Mouse (Mus musculus): Measurements from ENCODE around the gene Metrn. TPM values are rescaled to one million over a fixed set of nuclear protein-coding genes. Genes with fewer than 3 reads are reported as not detected.
"Not testable (repeated sequence)": the region's sequence is repeated elsewhere in the genome, so short reads cannot be mapped to it uniquely, and the experiment has no call there.

Metrn gene
- total RNA-seq, 1 experiment from 2014 or later = 6.1 TPM

DNA sequence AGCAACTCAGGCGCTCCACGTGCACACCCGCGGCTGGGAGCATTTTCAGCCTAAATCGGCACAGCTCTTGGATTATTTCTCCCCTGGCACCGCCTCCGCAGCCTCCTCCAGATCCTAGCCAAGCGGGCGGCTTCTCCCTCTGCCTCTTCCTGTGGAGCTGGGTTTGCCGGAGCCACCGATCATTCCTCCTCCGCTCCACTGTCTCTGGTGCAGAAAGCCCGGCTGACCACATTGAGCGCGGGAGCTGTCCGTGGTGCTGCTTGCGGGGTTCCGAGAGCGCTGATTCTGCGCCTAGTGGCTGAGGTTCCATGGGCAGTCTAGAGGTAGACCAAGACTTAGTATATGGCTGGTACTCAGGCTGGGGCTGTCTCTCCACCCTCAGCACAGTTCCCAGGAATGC lies 16.5 kb upstream of the Metrn start:
- ATAC-seq (replicated peaks; ENCODE audit: insufficient number of reproducible peaks, low FRiP score, low TSS enrichment, poor library complexity, severe bottlenecking) = peak; percentile 78

DNA sequence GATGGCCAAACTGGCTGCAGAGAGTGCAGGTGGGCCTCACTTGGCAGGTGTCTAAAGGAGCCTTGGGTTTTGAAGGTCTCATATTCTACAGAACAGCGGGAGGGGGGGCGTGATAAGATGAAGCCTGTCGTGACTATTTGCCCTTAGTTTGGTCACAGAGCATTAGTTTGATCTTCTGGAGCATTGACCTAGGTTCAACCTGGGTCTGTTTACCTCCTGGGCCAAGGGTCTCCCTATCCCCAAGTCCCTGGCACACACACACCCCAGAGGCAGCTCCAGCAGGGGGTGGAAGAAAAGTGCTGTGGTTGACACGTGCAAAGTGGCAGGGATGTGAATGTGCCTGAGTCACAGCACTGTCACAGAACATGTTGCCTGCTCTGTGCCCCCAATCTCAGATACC lies 14.0 kb upstream of the Metrn start:
- ATAC-seq (replicated peaks; ENCODE audit: insufficient number of reproducible peaks, low FRiP score, low TSS enrichment, poor library complexity, severe bottlenecking) = no peak

GRCm38 (mm10) chr17:25809606-25810340 lies 12.8 kb upstream of the Metrn start:
- no peak for ATAC-seq (replicated peaks; ENCODE audit: insufficient number of reproducible peaks, low FRiP score, low TSS enrichment, poor library complexity, severe bottlenecking)

- no peak for ATAC-seq (replicated peaks; ENCODE audit: insufficient number of reproducible peaks, low FRiP score, low TSS enrichment, poor library complexity, severe bottlenecking)
Observed at GRCm38 (mm10) chr17:25808789-25809605, 12.1 kb upstream of the Metrn start, which contains the start of gene Fbxl16. Fbxl16 (plus strand) TSS chr17:25809085.

- no peak for ATAC-seq (replicated peaks; ENCODE audit: insufficient number of reproducible peaks, low FRiP score, low TSS enrichment, poor library complexity, severe bottlenecking)
Observed at GRCm38 (mm10) chr17:25808028-25808427, 11.1 kb upstream of the Metrn start.

DNA sequence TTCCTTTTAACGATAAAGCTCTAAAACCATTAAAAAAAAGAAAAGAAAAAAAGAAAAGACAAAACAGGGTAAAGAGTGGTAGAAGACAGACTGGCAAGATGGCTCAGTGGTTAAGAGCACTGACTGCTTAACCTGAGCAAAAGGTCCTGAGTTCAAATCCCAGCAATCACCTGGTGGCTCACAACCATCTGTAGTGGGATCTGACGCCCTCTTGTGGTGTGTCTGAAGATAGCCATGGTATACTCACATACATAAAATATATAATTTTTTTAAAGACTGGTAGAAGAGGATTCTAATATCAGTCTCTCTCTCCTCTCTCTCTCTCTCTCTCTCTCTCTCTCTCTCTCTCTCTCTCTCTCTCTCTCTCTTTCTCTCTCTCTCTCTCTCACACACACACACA lies 10.5 kb upstream of the Metrn start:
- not testable (repeated sequence) for ATAC-seq (replicated peaks; ENCODE audit: insufficient number of reproducible peaks, low FRiP score, low TSS enrichment, poor library complexity, severe bottlenecking)

- no peak for ATAC-seq (replicated peaks; ENCODE audit: insufficient number of reproducible peaks, low FRiP score, low TSS enrichment, poor library complexity, severe bottlenecking)
Observed at GRCm38 (mm10) chr17:25806507-25806906, 9.6 kb upstream of the Metrn start.

GRCm38 (mm10) chr17:25802825-25803517 lies 6.0 kb upstream of the Metrn start:
- no peak for ATAC-seq (replicated peaks; ENCODE audit: insufficient number of reproducible peaks, low FRiP score, low TSS enrichment, poor library complexity, severe bottlenecking)

GRCm38 (mm10) chr17:25801029-25801428 lies 4.1 kb upstream of the Metrn start:
- peak; percentile 88 for ATAC-seq (replicated peaks; ENCODE audit: insufficient number of reproducible peaks, low FRiP score, low TSS enrichment, poor library complexity, severe bottlenecking)

DNA sequence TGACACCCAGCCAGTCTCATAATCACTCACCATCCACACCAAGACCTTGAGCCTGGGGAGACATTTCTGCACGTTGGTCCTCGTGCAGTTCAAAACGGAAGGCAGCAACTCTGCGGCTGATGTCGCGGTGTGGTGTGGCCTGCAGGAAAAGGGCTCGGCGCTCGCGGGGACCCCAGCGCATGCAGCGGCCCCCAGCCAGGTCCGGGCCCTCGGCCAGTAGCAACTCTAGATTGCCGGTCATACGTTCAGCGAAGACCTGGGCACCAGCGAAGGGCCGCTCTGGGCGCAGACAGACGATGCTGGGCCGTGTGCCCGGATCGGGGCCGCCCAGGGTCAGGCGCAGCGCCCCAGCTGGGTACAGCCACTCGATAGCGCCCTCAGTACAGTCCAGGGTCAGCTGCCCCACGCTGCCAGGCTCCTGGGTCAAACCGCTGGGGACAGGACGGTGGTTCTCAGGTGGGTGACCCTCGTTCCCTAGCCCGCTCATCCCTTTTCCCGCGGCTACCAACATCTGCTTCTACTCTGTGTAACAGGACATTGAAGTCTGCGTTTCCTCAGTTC lies 645 bp downstream of the Metrn start:
- ATAC-seq (replicated peaks; ENCODE audit: insufficient number of reproducible peaks, low FRiP score, low TSS enrichment, poor library complexity, severe bottlenecking) = no peak

DNA sequence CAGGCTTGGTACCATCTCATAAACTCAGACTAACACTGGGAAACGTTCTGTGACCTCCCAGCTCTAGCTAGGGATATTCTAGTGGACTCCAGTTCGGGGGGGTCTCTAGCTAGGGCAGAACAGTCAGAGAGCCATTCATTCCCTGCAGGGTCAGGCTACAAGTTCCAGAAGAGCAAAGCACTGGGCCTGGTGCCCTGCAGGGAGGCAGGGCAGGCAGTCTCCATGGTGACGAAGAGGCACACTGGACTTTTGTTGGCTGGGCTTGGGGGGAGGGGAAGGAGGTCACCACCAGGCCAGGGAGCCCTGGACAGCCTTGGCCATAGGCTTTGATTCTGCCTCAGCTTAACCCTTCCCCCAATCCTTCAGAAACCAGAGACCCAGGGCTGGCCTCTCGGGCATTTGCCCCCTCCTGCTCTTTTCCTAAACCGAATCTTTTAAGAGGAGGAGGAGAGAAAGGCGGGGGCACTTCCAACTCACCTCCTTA lies 1.3 kb downstream of the Metrn start, which contains the start of gene AC134908.4:
AC134908.4 (minus strand) TSS at position 51 of the 484 bp plus-strand sequence.
- no peak for ATAC-seq (replicated peaks; ENCODE audit: insufficient number of reproducible peaks, low FRiP score, low TSS enrichment, poor library complexity, severe bottlenecking)

GRCm38 (mm10) chr17:25794998-25795397 lies 1.9 kb downstream of the Metrn start:
- no peak for ATAC-seq (replicated peaks; ENCODE audit: insufficient number of reproducible peaks, low FRiP score, low TSS enrichment, poor library complexity, severe bottlenecking)

DNA sequence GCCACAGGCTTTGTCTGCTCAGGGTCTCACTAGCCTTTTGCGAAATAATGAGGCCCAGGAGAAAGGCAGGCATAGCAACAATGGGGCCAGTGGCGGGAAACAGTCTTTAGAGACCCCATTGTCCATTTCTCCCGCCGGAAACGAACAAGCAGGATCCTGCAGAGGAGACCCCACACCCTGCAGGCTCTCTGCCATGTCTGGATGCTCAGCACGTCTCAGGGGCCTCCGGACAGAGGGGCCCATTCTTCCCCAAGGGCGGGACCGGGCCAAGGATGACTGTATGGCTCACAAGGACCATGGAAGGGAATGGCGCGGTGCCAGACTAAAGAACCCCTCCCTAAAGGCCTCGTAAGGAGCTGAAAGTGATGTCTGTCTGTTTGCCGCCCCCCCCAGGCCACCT lies 2.7 kb downstream of the Metrn start:
- ATAC-seq (replicated peaks; ENCODE audit: insufficient number of reproducible peaks, low FRiP score, low TSS enrichment, poor library complexity, severe bottlenecking) = no peak

DNA sequence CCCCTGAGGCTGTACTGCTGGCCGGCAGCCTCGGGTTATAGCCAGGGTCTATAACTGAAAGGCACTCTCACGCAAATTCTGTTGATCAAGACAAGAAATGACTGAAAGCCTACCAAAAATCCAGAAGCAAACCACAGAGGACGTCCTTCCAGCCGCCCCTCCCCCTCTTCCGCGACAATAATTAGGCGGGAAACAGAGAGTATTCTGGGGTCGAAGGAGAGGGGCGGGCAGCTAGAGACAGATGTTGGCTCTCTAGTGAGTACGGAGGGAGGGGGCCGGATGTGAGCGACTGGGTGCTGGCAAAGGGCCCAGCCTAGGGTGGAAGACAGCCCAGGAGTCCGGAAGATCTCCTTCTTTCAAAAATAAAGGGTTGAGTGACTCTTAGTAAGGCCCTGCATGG lies 4.3 kb downstream of the Metrn start, which contains the start of gene Fam173a:
Fam173a (minus strand) TSS at position 287 of the 400 bp plus-strand sequence.
- no peak for ATAC-seq (replicated peaks; ENCODE audit: insufficient number of reproducible peaks, low FRiP score, low TSS enrichment, poor library complexity, severe bottlenecking)

- ATAC-seq (replicated peaks; ENCODE audit: insufficient number of reproducible peaks, low FRiP score, low TSS enrichment, poor library complexity, severe bottlenecking) = peak; percentile 76
Observed at GRCm38 (mm10) chr17:25791843-25792527, 5.0 kb downstream of the Metrn start.

DNA sequence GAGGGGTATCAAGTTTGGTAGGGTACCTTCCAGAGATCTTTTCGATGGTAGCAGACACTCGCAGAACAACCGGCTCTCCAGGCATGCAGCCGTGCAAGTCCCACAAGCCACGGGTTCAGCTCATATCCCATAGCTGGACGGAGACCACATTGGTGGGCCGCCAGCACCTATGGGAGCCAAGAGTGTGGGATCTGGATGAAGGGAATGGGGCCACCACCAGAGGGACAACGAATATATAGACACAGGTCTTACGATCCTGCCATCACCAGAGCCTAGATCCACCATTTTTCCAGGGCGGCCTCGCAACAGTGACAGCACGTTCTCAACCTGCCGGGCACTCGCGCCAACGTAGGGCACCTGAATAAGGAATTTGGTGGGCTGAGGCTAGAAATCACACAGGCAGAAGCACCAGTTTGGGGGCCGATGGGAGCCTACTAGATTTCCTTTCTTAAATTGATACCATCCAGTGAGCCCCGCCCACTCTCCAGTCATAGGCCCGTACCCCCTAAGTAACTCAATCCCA lies 5.6 kb downstream of the Metrn start:
- no peak for ATAC-seq (replicated peaks; ENCODE audit: insufficient number of reproducible peaks, low FRiP score, low TSS enrichment, poor library complexity, severe bottlenecking)

DNA sequence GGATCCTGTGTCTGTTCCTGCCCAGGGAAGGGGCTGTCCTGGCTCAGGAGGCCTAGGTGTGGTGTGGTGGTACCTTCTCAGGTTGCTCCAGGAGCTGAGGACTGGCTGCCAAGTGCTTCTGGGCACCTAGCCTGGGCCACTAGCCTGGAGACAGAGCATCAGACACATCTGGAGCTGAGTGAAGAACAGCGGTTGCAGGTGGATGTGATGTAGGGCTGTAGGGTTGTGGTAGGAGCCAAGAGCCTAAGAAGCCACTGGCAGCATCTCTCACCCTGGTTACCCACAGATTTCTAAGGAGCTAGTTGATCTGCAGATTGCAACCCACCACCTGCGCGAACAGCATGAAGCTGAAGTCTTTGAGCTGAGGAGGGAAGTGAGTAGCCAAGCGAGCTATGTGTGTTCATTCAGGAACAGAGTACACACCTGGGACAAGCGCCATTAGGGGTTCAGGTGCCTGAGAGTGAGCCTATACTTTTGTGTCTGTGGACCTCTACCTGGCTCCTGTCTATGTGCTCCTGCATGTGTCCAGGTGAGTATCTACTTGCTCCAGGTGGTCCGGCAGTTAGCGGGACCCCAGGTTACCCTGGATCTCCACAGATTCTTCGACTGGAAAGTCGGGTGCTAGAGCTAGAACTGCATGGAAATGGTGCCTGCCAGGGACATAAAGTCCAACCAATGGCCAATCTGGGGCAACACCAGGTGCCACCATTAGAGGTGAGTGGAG lies 10.0 kb downstream of the Metrn start:
- ATAC-seq (replicated peaks; ENCODE audit: insufficient number of reproducible peaks, low FRiP score, low TSS enrichment, poor library complexity, severe bottlenecking) = no peak

Measured in monocyte, adult 5-6 weeks (primary cell).